Comparison of ENCODE assay signal across 9 mouse cellular contexts in genomic region chr9:62535566-62535965, GRCm38 (mm10). TPM values are rescaled to one million over a fixed set of nuclear protein-coding genes. Genes with fewer than 3 reads are reported as not detected.
A peak's percentile ranks its signal among the peaks of the same experiment; 100 is the strongest.
DNase-seq lines count a peak whose midpoint lies in the region; ATAC-seq and TF ChIP-seq lines count a peak whose summit lies in the region.
"Had no signal": no experiment of that assay in that cellular context is flagged by ENCODE, and none has a peak within 500 bp of the region (broad histone marks: within the 10 kb centered on the region; RNA-seq: fewer than 3 reads in every experiment).

No protein-coding gene starts in this region.

- H3K9me3 ChIP-seq in kidney, embryonic 16.5 days (ENCODE audit: low read length): no peaks in the 10 kb centered on the region
- no peaks in the 10 kb centered on the region for H3K9me3 ChIP-seq in embryonic facial prominence, embryonic 10.5 days
- H3K9me3 ChIP-seq in hindbrain, embryonic 16.5 days (ENCODE audit: control insufficient read depth, low read length): no peaks in the 10 kb centered on the region

- no peak overlapping the region for H3ac ChIP-seq in myocyte (ENCODE audit: control insufficient read depth, insufficient read length)

- peak overlapping the region; percentile 88 for H3K4me2 ChIP-seq in kidney, embryonic 16.5 days (replicated peaks; ENCODE audit: low read depth, low read length)
- peak overlapping the region; percentile 84 for H3K4me2 ChIP-seq in hindbrain, embryonic 16.5 days (ENCODE audit: low read length)
- peak overlapping the region; percentile 75 for H3K4me2 ChIP-seq in myocyte (ENCODE audit: low read depth)

- no peak overlapping the region for H3K27ac ChIP-seq in kidney, embryonic 16.5 days (ENCODE audit: low read length)
- 0 out of 2 replicates have a peak overlapping the region, but pooled peaks have one; percentile 92 for H3K27ac ChIP-seq in embryonic facial prominence, embryonic 10.5 days (replicated peaks)
- H3K27ac ChIP-seq in hindbrain, embryonic 16.5 days (ENCODE audit: low read depth, low read length): peak overlapping the region; percentile 97

- peak overlapping the region; percentile 72 for H3K4me3 ChIP-seq in kidney, embryonic 16.5 days (ENCODE audit: low read length)
- peak overlapping the region; percentile 70 for H3K4me3 ChIP-seq in embryonic facial prominence, embryonic 10.5 days
- peak overlapping the region; percentile 78 for H3K4me3 ChIP-seq in hindbrain, embryonic 16.5 days (ENCODE audit: low read length)
- H3K4me3 ChIP-seq in myocyte: peak overlapping the region; percentile 30

- peaks cover 25% of the 10 kb centered on the region for H3K79me2 ChIP-seq in myocyte (ENCODE audit: control insufficient read depth, insufficient read depth)

- TF ChIP-seq POLR2A in myocyte (IDR thresholded peaks at IDR 0.05; ENCODE audit: insufficient read length, low read depth): no peak

- no peak for ATAC-seq in kidney, embryonic 16.5 days (ENCODE audit: low FRiP score, low TSS enrichment)
- no peak for ATAC-seq in hindbrain, embryonic 16.5 days

- 0 out of 2 replicates have a peak, but pooled peaks cover 5% of the 10 kb centered on the region for H3K27me3 ChIP-seq in kidney, embryonic 16.5 days (ENCODE audit: insufficient read depth, low read length)
- H3K27me3 ChIP-seq in embryonic facial prominence, embryonic 10.5 days (replicated peaks; ENCODE audit: low read depth, poor library complexity, severe bottlenecking): peaks cover 71% of the 10 kb centered on the region
- no peaks in the 10 kb centered on the region for H3K27me3 ChIP-seq in hindbrain, embryonic 16.5 days (replicated peaks; ENCODE audit: control insufficient read depth, insufficient read depth, low read length)
- no peaks in the 10 kb centered on the region for H3K27me3 ChIP-seq in myocyte (ENCODE audit: control insufficient read depth, insufficient read depth, insufficient read length)

- H3K4me1 ChIP-seq in kidney, embryonic 16.5 days (ENCODE audit: insufficient read depth, low read length): peaks cover 33% of the 10 kb centered on the region
- H3K4me1 ChIP-seq in embryonic facial prominence, embryonic 10.5 days: peaks cover 50% of the 10 kb centered on the region
- peaks cover 67% of the 10 kb centered on the region for H3K4me1 ChIP-seq in hindbrain, embryonic 16.5 days (ENCODE audit: control insufficient read depth, insufficient read depth, low read depth, low read length)

- no peaks in the 10 kb centered on the region for H3K36me3 ChIP-seq in kidney, embryonic 16.5 days (ENCODE audit: insufficient read depth, low read length)
- no peaks in the 10 kb centered on the region for H3K36me3 ChIP-seq in embryonic facial prominence, embryonic 10.5 days (replicated peaks)
- H3K36me3 ChIP-seq in hindbrain, embryonic 16.5 days (ENCODE audit: control insufficient read depth, insufficient read depth, low read length): no peaks in the 10 kb centered on the region
- H3K36me3 ChIP-seq in myocyte (ENCODE audit: control insufficient read depth, insufficient read depth): no peaks in the 10 kb centered on the region

- 76% methylated on average over 8 of the region's 8 CpGs for WGBS in kidney, embryonic 16.5 days
- 74% methylated on average over 8 of the region's 8 CpGs for WGBS in embryonic facial prominence, embryonic 10.5 days
- WGBS in hindbrain, embryonic 16.5 days: 52% methylated on average over 8 of the region's 8 CpGs

- peak overlapping the region; percentile 82 for H3K9ac ChIP-seq in kidney, embryonic 16.5 days (replicated peaks; ENCODE audit: low read length)
- peak overlapping the region; percentile 96 for H3K9ac ChIP-seq in hindbrain, embryonic 16.5 days (ENCODE audit: low read depth, low read length)

- no peak for DNase-seq in kidney, postnatal 25 days
- DNase-seq in embryonic facial prominence, embryonic 10.5 days (ENCODE audit: low spot score): no peak
- DNase-seq in layer of hippocampus, postnatal 25 days (ENCODE audit: extremely low spot score in 1 of 2, low spot score in 1 of 2): no peak
- DNase-seq in natural killer cell, adult 2 months (ENCODE audit: low spot score in 2 of 2): no peak
- DNase-seq in adrenal gland, adult 18-20 months (ENCODE audit: low spot score in 2 of 2): no peak
- DNase-seq: lung, postnatal 36 days had no signal

TF ChIP-seq in myocyte, 11 proteins besides CTCF, POLR2A, EP300 and RAD21:
- TF ChIP-seq REST (IDR thresholded peaks at IDR 0.05; ENCODE audit: insufficient read depth, insufficient read length) (no peak), USF1 (IDR thresholded peaks at IDR 0.05; ENCODE audit: low read depth) (no peak), MYOG (IDR thresholded peaks at IDR 0.05; ENCODE audit: control insufficient read depth in 1 of 3, insufficient read depth in 1 of 3, insufficient read length in 2 of 3, low read depth in 2 of 3) (no peak), POLR2AphosphoS2 (IDR thresholded peaks at IDR 0.05; ENCODE audit: insufficient read length, low read depth) (no peak), MYOD1 (IDR thresholded peaks at IDR 0.05; ENCODE audit: control insufficient read depth in 1 of 3, insufficient read length in 2 of 3, low read depth in 2 of 3) (no peak), TCF3 (IDR thresholded peaks at IDR 0.05; ENCODE audit: insufficient read length, low read depth) (no peak), SRF (IDR thresholded peaks at IDR 0.05; ENCODE audit: control insufficient read depth, insufficient read length, low read depth) (no peak), E2F4 (IDR thresholded peaks at IDR 0.05; ENCODE audit: insufficient read depth) (no peak), CEBPB (IDR thresholded peaks at IDR 0.05; ENCODE audit: insufficient read depth, poor library complexity, severe bottlenecking) (no peak), TCF12 (IDR thresholded peaks at IDR 0.05; ENCODE audit: insufficient read depth, poor library complexity, severe bottlenecking) (no peak), MAX (IDR thresholded peaks at IDR 0.05; ENCODE audit: low read depth) (no peak)

RNA-seq across cellular contexts. Expression of gene Coro2b, which starts 1.3 kb away (rescaled TPM):
- 19.9 and 22.1 TPM in 2 replicates for polyA plus RNA-seq in kidney, embryonic 16.5 days (2015; fragmentation: Nextera tagmentation; extraction: Ambion mirVana)
- polyA plus RNA-seq in embryonic facial prominence, embryonic 10.5 days (2016; fragmentation: Nextera tagmentation; extraction: Ambion mirVana): 7.6 and 9.5 TPM in 2 replicates
- 37.5 and 46.2 TPM in 2 replicates for polyA plus RNA-seq in hindbrain, embryonic 16.5 days (2015; fragmentation: Nextera tagmentation; extraction: Ambion mirVana)
- 21.3 TPM for polyA plus RNA-seq in myocyte (2012; fragmentation: generic; extraction: Trizol)
- 100 to 1,000 TPM; 220 to 233 TPM for total RNA-seq in layer of hippocampus, postnatal 25 days (2021)
- total RNA-seq in adrenal gland, adult 18-20 months (2021): 10 to 100 TPM; 10.5 to 14.8 TPM
